8 mouse cellular contexts compared by ENCODE assay signal in genomic region chr3:158031371-158031925, GRCm38 (mm10). TPM values are rescaled to one million over a fixed set of nuclear protein-coding genes. Genes with fewer than 3 reads are reported as not detected.
DNase-seq lines count a peak whose midpoint lies in the region; ATAC-seq lines count a peak whose summit lies in the region.

No protein-coding gene starts in this region.

- DNase-seq in adrenal gland, adult 18-20 months (ENCODE audit: low spot score in 2 of 2), result peak; percentile 88 to 90
- peak; percentile 92 for DNase-seq in embryo, embryonic 10.5 days (ENCODE audit: low spot score)
- peak; percentile 91 for DNase-seq in gastrocnemius, postnatal 14 days
- DNase-seq in left cerebral cortex, postnatal 10 days (ENCODE audit: extremely low spot score in 1 of 2, low spot score in 2 of 2), result peak; percentile 88 to 95
- peak; percentile 93 to 95 for DNase-seq in right cerebral cortex, postnatal 10 days (ENCODE audit: low spot score in 2 of 2)
- DNase-seq in urinary bladder, postnatal 14 days (ENCODE audit: low spot score), result peak; percentile 92

- peak; percentile 79 for ATAC-seq in inflammation-experienced regulatory T-cells, adult 6 months
- ATAC-seq in megakaryocyte progenitor cell, adult 5-6 weeks (replicated peaks; ENCODE audit: poor library complexity), result peak; percentile 69

- intact Hi-C loops in gastrocnemius, postnatal 14 days (cut with DNase I; ENCODE audit: low total_unique reads), result no loop called here
- intact Hi-C loops in left cerebral cortex, postnatal 10 days (cut with DNase I), result loop anchor here (5.0 kb wide), 1 partner anchor 84 kb away; the partner anchor contains the start of gene Ankrd13c

RNA-seq across cellular contexts. Expression of gene Srsf11, which starts 5.0 kb away (rescaled TPM):
- total RNA-seq in adrenal gland, adult 18-20 months (2021), result 100 to 1,000 TPM; 145 to 191 TPM
- 10 to 100 TPM; 46.9 to 52.2 TPM for total RNA-seq in gastrocnemius, postnatal 14 days (2021)
- polyA plus RNA-seq in inflammation-experienced regulatory T-cells, adult 6 months (2017; shearing (Covaris generic)), result 100 to 1,000 TPM; 125 to 187 (median 148) TPM
- total RNA-seq in left cerebral cortex, postnatal 10 days (2021), result 100 to 1,000 TPM; 166 to 179 TPM
- total RNA-seq in megakaryocyte progenitor cell, adult 5-6 weeks (2015), result 237 and 277 TPM in 2 replicates
- total RNA-seq in megakaryocyte progenitor cell, adult 5-6 weeks (2017), result 227 and 358 TPM in 2 replicates

RNA-seq across cellular contexts. Expression of gene Lrrc40, which starts 5.0 kb away (rescaled TPM):
- total RNA-seq in adrenal gland, adult 18-20 months (2021), result 10 to 100 TPM; 25.3 to 31.4 TPM
- total RNA-seq in gastrocnemius, postnatal 14 days (2021), result 1 to 10 TPM; 7.5 to 9.5 TPM
- 10 to 100 TPM; 29.9 to 47.4 (median 30.4) TPM for polyA plus RNA-seq in inflammation-experienced regulatory T-cells, adult 6 months (2017; shearing (Covaris generic))
- 10 to 100 TPM; 35.8 to 38.7 TPM for total RNA-seq in left cerebral cortex, postnatal 10 days (2021)
- total RNA-seq in megakaryocyte progenitor cell, adult 5-6 weeks (2015), result 40.0 and 40.8 TPM in 2 replicates
- total RNA-seq in megakaryocyte progenitor cell, adult 5-6 weeks (2017), result 36.8 and 42.8 TPM in 2 replicates

Comparison
In these comparisons a context has a peak if more than half of its experiments do, and no peak if none do; other contexts are left out.
1. Peak in every context shown above with its lines: DNase-seq and ATAC-seq.